Mouse (Mus musculus) T-helper 1 cell (primary cell): ENCODE results near the gene Atf6b.

Experiments used
- in situ Hi-C: fragments of 300-600 bp; cut with MboI, MseI; formaldehyde crosslinking; loops from one replicate; pipeline ENCODE4 v1.15.1; 2025; ENCODE audit warnings: high pct_unique_total_duplicates

Gene Atf6b

GRCm38 (mm10) chr17:34660259-34660820 lies 13.4 kb downstream of the Atf6b start:
- in situ Hi-C loops, result no loop called here

- in situ Hi-C loops, result no loop called here
Observed at GRCm38 (mm10) chr17:34661121-34661591, 14.2 kb downstream of the Atf6b start.

GRCm38 (mm10) chr17:34662468-34662867 lies 15.5 kb downstream of the Atf6b start:
- in situ Hi-C loops, result no loop called here

GRCm38 (mm10) chr17:34662978-34663377 lies 16.0 kb downstream of the Atf6b start:
- in situ Hi-C loops, result no loop called here

GRCm38 (mm10) chr17:34663558-34663957 lies 16.6 kb downstream of the Atf6b start:
- in situ Hi-C loops, result no loop called here

- in situ Hi-C loops, result no loop called here
Observed at GRCm38 (mm10) chr17:34664472-34664871, 17.5 kb downstream of the Atf6b start.

GRCm38 (mm10) chr17:34670235-34670634 lies 23.3 kb downstream of the Atf6b start, which contains the start of gene Tnxb:
Tnxb (plus strand) TSS chr17:34670535.
- in situ Hi-C loops, result no loop called here

- in situ Hi-C loops, result no loop called here
Observed at GRCm38 (mm10) chr17:34671151-34672066, 24.5 kb downstream of the Atf6b start.

- in situ Hi-C loops, result no loop called here
Observed at GRCm38 (mm10) chr17:34672246-34672792, 25.4 kb downstream of the Atf6b start.

- in situ Hi-C loops, result no loop called here
Observed at GRCm38 (mm10) chr17:34673139-34673538, 26.2 kb downstream of the Atf6b start.

GRCm38 (mm10) chr17:34674524-34675204 lies 27.7 kb downstream of the Atf6b start:
- in situ Hi-C loops, result no loop called here

GRCm38 (mm10) chr17:34675205-34676092 lies 28.5 kb downstream of the Atf6b start:
- in situ Hi-C loops, result no loop called here

GRCm38 (mm10) chr17:34676093-34676460 lies 29.1 kb downstream of the Atf6b start:
- in situ Hi-C loops, result no loop called here

GRCm38 (mm10) chr17:34676671-34677070 lies 29.7 kb downstream of the Atf6b start:
- in situ Hi-C loops, result no loop called here

- in situ Hi-C loops, result no loop called here
Observed at GRCm38 (mm10) chr17:34680191-34680590, 33.2 kb downstream of the Atf6b start.

- in situ Hi-C loops, result no loop called here
Observed at GRCm38 (mm10) chr17:34680621-34681020, 33.7 kb downstream of the Atf6b start.

- in situ Hi-C loops, result no loop called here
Observed at GRCm38 (mm10) chr17:34681132-34681571, 34.2 kb downstream of the Atf6b start.

- in situ Hi-C loops, result no loop called here
Observed at GRCm38 (mm10) chr17:34681881-34682536, 35.1 kb downstream of the Atf6b start.

- in situ Hi-C loops, result no loop called here
Observed at GRCm38 (mm10) chr17:34683179-34683578, 36.2 kb downstream of the Atf6b start.

- in situ Hi-C loops, result no loop called here
Observed at GRCm38 (mm10) chr17:34683686-34684220, 36.8 kb downstream of the Atf6b start.
